Mouse (Mus musculus): Measurements from ENCODE around the gene Igfbp4. TPM values are rescaled to one million over a fixed set of nuclear protein-coding genes. Genes with fewer than 3 reads are reported as not detected.
A peak's percentile ranks its signal among the peaks of the same experiment; 100 is the strongest.

Gene Igfbp4
- polyA plus RNA-seq, 1 experiment from 2014 or later: 53.7 TPM

DNA sequence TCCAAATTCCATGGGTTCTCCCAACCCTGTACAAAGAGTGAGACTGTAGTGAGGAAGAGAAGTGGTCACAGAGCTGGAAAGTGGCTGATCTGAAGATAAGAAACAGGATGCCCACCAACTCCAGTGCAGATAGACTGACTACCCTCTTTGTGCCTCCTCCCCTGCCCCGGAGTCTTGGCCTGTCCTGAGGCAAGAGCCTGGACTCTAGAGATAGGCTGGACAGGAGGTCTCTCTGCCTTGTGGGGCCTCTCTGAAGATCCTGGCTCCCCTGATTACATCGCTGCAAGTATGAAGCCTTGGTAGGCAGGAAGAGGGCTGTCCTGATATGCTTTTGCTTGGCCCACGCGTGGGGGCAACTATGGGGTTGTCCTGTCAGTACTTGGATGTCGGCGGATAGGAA is 4.8 kb upstream of the Igfbp4 start:
- 88% methylated on average over 6 of the region's 6 CpGs for WGBS
- ATAC-seq (ENCODE audit: low read depth): no peak
- H3K27ac ChIP-seq (ENCODE audit: low read depth, low read length): no peak overlapping the region

DNA sequence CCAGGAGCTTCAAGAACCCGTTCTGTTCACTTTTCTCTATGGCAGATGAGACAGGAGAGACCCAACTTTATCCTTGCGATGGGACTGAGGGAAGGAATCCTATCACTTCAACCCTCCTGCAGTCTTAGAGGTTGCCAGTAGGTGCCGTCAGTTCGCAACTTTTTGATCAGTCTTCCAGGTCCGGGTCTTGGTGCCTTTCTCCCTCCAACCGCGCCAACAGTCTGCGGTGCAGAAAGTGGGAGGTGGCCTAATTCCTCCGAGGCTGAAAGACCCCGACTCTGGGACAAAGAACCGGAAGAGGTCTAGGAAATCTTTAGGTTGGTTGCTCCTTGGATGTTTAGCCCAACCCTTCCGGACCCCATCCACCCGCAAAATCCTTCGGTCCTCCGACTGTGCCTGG is 1.3 kb upstream of the Igfbp4 start:
- ATAC-seq (ENCODE audit: low read depth): peak; percentile 90
- peaks cover 5% of the 10 kb centered on the region; the same call in 1 of the 2 replicates for H3K4me1 ChIP-seq (ENCODE audit: control insufficient read depth, insufficient read depth, low read length)
- no peaks in the 10 kb centered on the region for H3K9me3 ChIP-seq (ENCODE audit: control insufficient read depth, low read length)
- no peaks in the 10 kb centered on the region for H3K27me3 ChIP-seq (ENCODE audit: control insufficient read depth, insufficient read depth, low read length)
- H3K4me3 ChIP-seq (ENCODE audit: low read depth, low read length): peak overlapping the region; percentile 60
- peak overlapping the region; percentile 86 for H3K4me2 ChIP-seq (ENCODE audit: low read depth, low read length)
- H3K36me3 ChIP-seq (ENCODE audit: control insufficient read depth, insufficient read depth, low read length): no peaks in the 10 kb centered on the region
- under 1% methylated on average over 15 of the region's 15 CpGs for WGBS
- peak overlapping the region; percentile 88 for H3K9ac ChIP-seq (replicated peaks; ENCODE audit: low read depth, low read length)
- H3K27ac ChIP-seq (ENCODE audit: low read depth, low read length): peak overlapping the region; percentile 76

More for the DNA sequence above, 4.8 kb upstream of the Igfbp4 start:
- H3K4me2 ChIP-seq (ENCODE audit: low read depth, low read length): no peak overlapping the region
- H3K27me3 ChIP-seq (ENCODE audit: control insufficient read depth, insufficient read depth, low read length): no peaks in the 10 kb centered on the region
- peaks cover 5% of the 10 kb centered on the region; the same call in 1 of the 2 replicates for H3K4me1 ChIP-seq (ENCODE audit: control insufficient read depth, insufficient read depth, low read length)
- H3K36me3 ChIP-seq (ENCODE audit: control insufficient read depth, insufficient read depth, low read length): no peaks in the 10 kb centered on the region
- no peak overlapping the region for H3K4me3 ChIP-seq (ENCODE audit: low read depth, low read length)
- no peaks in the 10 kb centered on the region for H3K9me3 ChIP-seq (ENCODE audit: control insufficient read depth, low read length)
- no peak overlapping the region for H3K9ac ChIP-seq (replicated peaks; ENCODE audit: low read depth, low read length)

DNA sequence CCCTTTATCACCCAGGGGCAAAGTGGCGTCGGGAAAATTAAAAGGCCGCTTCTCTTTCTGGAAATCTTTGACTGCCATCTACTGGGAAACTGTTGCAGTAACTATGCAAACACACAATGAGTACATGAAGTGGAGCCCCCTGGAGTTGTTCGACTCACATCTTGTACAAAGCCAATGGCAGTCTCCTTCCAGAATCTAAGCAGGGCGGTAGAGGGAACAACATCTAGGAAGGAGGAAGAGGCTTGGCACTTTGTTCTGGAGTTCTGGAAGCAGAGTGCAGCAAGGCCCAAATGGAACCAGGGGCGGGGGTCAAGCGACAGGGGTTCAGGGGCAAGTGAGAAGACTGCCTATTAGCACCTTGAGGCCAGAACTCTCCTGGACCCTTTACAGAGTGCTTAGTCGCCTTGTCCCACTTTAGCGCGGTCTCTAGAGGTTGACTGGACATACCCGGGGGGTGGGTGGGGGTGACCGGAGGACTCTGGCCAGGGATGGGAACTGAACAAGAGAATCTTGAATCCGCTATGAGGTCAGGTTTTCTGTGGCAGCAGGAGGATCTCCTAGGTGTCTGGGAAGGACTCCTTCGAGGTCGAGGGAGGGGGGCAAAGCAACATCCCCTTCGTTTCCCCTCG is 584 bp upstream of the Igfbp4 start:
- Histone ChIP-seq H3K4me1 (ENCODE audit: control insufficient read depth, insufficient read depth, low read length) (peaks cover 5% of the 10 kb centered on the region; the same call in 1 of the 2 replicates), H3K27ac (ENCODE audit: low read depth, low read length) (peak overlapping the region; percentile 76), H3K4me2 (ENCODE audit: low read depth, low read length) (peak overlapping the region; percentile 86), H3K9me3 (ENCODE audit: control insufficient read depth, low read length) (no peaks in the 10 kb centered on the region), H3K4me3 (ENCODE audit: low read depth, low read length) (peak overlapping the region; percentile 60), H3K36me3 (ENCODE audit: control insufficient read depth, insufficient read depth, low read length) (no peaks in the 10 kb centered on the region), H3K27me3 (ENCODE audit: control insufficient read depth, insufficient read depth, low read length) (no peaks in the 10 kb centered on the region), H3K9ac (replicated peaks; ENCODE audit: low read depth, low read length) (peak overlapping the region; percentile 88)
- ATAC-seq (ENCODE audit: low read depth): peak; percentile 3; the same call in 1 of the 2 replicates
- 2% methylated on average over 16 of the region's 17 CpGs for WGBS

DNA sequence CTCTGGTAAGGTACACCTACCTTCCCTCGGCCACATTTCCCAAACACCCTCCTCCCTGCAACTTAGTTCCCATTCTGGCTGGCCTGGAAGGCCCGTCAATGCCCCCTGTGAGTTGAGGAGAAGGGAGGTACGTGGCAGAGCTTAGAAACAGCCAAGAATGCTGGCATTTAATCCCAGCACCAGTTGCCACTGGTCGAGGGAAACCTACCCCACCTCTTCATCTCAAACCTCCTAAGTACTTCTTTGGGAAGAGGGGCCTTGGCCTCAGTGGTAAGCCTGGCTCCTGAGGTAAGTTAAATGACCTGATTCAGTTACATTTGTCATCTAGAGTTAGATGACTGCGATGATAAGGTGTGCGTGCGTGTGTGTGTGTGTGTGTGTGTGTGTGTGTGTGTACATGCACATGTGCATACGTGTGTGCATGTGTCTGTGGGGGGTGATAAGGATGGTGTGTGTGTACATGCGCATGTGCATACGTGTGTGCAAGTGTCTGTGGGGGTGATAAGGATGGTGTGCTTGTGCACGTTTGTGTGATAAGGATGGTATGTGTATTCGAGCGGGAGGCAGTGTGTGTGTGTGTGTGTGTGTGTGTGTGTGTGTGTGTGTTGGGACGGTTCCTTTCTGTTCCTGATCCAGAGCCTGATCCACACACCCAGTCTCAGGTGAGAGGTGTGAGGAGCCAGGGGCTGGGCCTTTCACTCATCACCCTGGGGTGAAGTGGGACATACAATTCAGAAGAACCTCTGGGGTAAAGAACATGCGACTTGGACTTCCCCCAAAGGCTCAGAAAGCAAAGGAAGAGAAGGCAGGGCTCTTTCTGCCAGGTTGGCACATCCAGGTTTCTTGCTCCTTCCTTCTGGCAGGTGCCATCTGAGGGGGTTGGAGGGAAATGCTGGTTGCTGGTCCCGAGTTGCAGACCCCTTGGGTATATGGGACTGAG is 1.1 kb downstream of the Igfbp4 start:
- H3K9me3 ChIP-seq (ENCODE audit: control insufficient read depth, low read length): no peaks in the 10 kb centered on the region
- H3K4me1 ChIP-seq (ENCODE audit: control insufficient read depth, insufficient read depth, low read length): peaks cover 5% of the 10 kb centered on the region; the same call in 1 of the 2 replicates
- peak overlapping the region; percentile 60 for H3K4me3 ChIP-seq (ENCODE audit: low read depth, low read length)
- H3K36me3 ChIP-seq (ENCODE audit: control insufficient read depth, insufficient read depth, low read length): no peaks in the 10 kb centered on the region
- peak overlapping the region; percentile 86 for H3K4me2 ChIP-seq (ENCODE audit: low read depth, low read length)
- H3K27ac ChIP-seq (ENCODE audit: low read depth, low read length): peak overlapping the region; percentile 76
- no peak for ATAC-seq (ENCODE audit: low read depth)
- WGBS: 60% methylated on average over 16 of the region's 16 CpGs
- H3K27me3 ChIP-seq (ENCODE audit: control insufficient read depth, insufficient read depth, low read length): no peaks in the 10 kb centered on the region
- peak overlapping the region; percentile 88 for H3K9ac ChIP-seq (replicated peaks; ENCODE audit: low read depth, low read length)

DNA sequence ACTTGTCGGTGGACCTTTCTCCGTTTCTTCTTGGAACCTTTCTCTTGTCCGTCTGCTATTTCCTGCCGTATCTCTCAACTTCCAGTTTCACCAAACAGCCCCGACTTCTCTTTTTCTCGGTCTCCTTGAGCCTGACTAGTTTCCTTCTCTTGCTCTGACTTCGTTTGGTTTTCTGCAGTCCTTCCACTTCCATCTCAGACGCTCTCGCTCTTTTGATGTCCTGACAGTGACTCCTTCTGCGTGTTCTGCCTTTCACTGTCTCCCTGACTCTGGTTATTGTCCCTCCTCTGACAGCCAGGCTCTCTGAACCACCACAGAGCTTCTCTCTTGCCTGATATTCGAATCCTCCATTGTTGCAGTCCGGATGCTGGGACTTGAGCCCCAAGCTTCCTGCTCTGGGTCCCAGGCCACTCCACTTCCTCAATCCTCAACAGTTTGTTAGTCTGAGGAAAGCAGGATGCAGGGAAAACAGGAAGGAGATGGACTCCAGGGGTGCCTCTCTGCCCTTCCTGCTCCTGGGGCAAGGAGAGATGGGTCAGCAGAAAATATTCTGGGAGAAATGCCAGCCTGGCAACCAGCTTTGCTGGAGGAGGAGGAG is 1.9 kb downstream of the Igfbp4 start:
- no peaks in the 10 kb centered on the region for H3K9me3 ChIP-seq (ENCODE audit: control insufficient read depth, low read length)
- H3K4me3 ChIP-seq (ENCODE audit: low read depth, low read length): 0 out of 2 replicates have a peak overlapping the region, but pooled peaks have one; percentile 60
- peaks cover 5% of the 10 kb centered on the region; the same call in 1 of the 2 replicates for H3K4me1 ChIP-seq (ENCODE audit: control insufficient read depth, insufficient read depth, low read length)
- WGBS: 55% methylated on average over 12 of the region's 12 CpGs
- H3K36me3 ChIP-seq (ENCODE audit: control insufficient read depth, insufficient read depth, low read length): no peaks in the 10 kb centered on the region
- ATAC-seq (ENCODE audit: low read depth): no peak
- peak overlapping the region; percentile 22 for H3K27ac ChIP-seq (ENCODE audit: low read depth, low read length)
- no peaks in the 10 kb centered on the region for H3K27me3 ChIP-seq (ENCODE audit: control insufficient read depth, insufficient read depth, low read length)
- peak overlapping the region; percentile 86 for H3K4me2 ChIP-seq (ENCODE audit: low read depth, low read length)
- no peak overlapping the region for H3K9ac ChIP-seq (replicated peaks; ENCODE audit: low read depth, low read length)

DNA sequence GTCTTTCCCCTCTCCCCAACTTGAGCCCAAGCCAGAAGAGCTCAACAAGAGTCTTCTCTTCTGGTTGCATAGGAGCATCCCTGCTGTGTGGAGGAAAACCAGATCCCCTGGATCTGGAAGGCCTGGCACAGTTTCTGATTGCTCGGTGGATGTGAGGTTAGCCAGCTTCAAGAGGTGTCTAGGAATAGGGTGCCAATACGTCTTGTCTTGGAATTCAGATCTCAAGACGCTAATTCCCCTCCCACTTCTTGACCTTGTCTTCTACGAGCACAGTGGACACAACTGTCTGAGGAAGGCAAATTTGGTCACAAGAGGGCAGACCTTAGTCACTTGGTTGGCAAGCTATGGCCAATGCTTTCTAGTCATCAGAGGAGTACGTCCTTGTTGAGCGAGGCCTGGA is 2.6 kb downstream of the Igfbp4 start:
- Histone ChIP-seq H3K36me3 (ENCODE audit: control insufficient read depth, insufficient read depth, low read length) (no peaks in the 10 kb centered on the region), H3K27ac (ENCODE audit: low read depth, low read length) (no peak overlapping the region), H3K4me2 (ENCODE audit: low read depth, low read length) (no peak overlapping the region), H3K9me3 (ENCODE audit: control insufficient read depth, low read length) (no peaks in the 10 kb centered on the region), H3K4me1 (ENCODE audit: control insufficient read depth, insufficient read depth, low read length) (peaks cover 5% of the 10 kb centered on the region; the same call in 1 of the 2 replicates), H3K27me3 (ENCODE audit: control insufficient read depth, insufficient read depth, low read length) (no peaks in the 10 kb centered on the region), H3K4me3 (ENCODE audit: low read depth, low read length) (no peak overlapping the region), H3K9ac (replicated peaks; ENCODE audit: low read depth, low read length) (no peak overlapping the region)
- 85% methylated on average over 6 of the region's 6 CpGs for WGBS
- no peak for ATAC-seq (ENCODE audit: low read depth)

DNA sequence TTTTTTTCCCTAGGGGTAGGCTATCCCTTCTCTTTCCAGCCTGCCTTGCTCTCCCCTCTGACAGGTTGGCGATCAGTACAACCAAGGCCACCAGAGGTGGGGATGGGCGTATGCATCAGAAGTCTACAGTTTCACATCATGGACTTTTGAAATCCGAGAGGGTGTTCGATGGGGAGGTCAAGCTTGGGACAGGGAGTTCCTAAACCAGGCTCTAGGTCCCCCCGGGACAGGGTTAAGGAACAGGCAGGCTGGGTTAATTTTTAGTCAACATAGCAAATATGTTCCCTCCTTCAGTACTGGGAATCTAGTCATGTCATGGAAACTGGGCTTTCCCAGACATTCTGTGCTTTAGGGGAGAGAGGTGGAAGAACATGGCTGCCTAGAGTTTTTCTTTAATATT is 3.3 kb downstream of the Igfbp4 start:
- Histone ChIP-seq H3K9ac (replicated peaks; ENCODE audit: low read depth, low read length) (no peak overlapping the region), H3K4me2 (ENCODE audit: low read depth, low read length) (no peak overlapping the region), H3K4me1 (ENCODE audit: control insufficient read depth, insufficient read depth, low read length) (peaks cover 5% of the 10 kb centered on the region; the same call in 1 of the 2 replicates), H3K36me3 (ENCODE audit: control insufficient read depth, insufficient read depth, low read length) (no peaks in the 10 kb centered on the region), H3K27ac (ENCODE audit: low read depth, low read length) (no peak overlapping the region), H3K27me3 (ENCODE audit: control insufficient read depth, insufficient read depth, low read length) (no peaks in the 10 kb centered on the region), H3K4me3 (ENCODE audit: low read depth, low read length) (no peak overlapping the region), H3K9me3 (ENCODE audit: control insufficient read depth, low read length) (no peaks in the 10 kb centered on the region)
- no peak for ATAC-seq (ENCODE audit: low read depth)
- 93% methylated on average over 5 of the region's 5 CpGs for WGBS

DNA sequence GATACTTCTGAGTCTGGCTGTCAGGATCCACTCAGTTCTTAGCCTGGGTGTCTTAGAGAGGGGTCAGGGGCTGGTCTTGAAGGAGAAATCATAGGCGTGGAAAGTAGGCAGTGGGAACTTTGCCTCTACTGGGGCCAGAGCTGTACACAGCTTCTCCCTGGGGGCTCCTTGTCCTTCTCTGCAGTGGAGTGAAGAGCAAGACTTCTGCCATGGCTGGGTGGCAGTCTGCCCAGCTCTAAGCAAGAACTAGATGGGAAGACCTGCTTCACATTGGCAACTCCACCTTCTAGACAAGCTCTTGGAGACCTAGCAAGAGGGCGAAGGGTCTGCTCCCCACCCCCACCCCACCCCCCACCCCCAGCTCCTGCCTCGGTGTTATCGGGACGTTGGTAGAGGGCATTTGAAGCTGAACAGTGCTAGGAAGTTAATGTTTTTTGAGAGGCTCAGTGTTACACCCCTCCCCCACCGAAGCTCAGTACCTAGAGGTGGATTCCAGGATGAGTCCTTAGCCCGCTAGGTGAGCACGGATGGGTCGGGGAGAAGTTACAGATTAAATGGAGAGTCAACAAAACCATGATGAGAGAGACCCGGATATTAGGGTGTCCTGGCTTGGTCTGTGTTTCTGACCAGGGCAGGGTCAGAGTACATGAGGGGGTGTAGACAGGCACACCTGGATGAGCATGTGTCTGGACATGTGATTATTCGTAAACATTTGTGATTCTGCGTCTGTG is 4.3 kb downstream of the Igfbp4 start:
- no peak overlapping the region for H3K27ac ChIP-seq (ENCODE audit: low read depth, low read length)
- H3K27me3 ChIP-seq (ENCODE audit: control insufficient read depth, insufficient read depth, low read length): no peaks in the 10 kb centered on the region
- no peak overlapping the region for H3K4me2 ChIP-seq (ENCODE audit: low read depth, low read length)
- peaks cover 5% of the 10 kb centered on the region; the same call in 1 of the 2 replicates for H3K4me1 ChIP-seq (ENCODE audit: control insufficient read depth, insufficient read depth, low read length)
- H3K9me3 ChIP-seq (ENCODE audit: control insufficient read depth, low read length): no peaks in the 10 kb centered on the region
- no peaks in the 10 kb centered on the region for H3K36me3 ChIP-seq (ENCODE audit: control insufficient read depth, insufficient read depth, low read length)
- WGBS: 93% methylated on average over 12 of the region's 12 CpGs
- no peak overlapping the region for H3K4me3 ChIP-seq (ENCODE audit: low read depth, low read length)
- H3K9ac ChIP-seq (replicated peaks; ENCODE audit: low read depth, low read length): no peak overlapping the region
- ATAC-seq (ENCODE audit: low read depth): no peak
